Mouse (Mus musculus) cerebellum, adult 2 months (tissue): Measurements from ENCODE around the gene Mapk9.

ENCODE experiments used
- CTCF ChIP-seq: fragments of 200-500 bp; IDR thresholded peaks from 2 replicates; pipeline ENCODE4 v1.5.1; 2011; ENCODE audit warnings: low read depth, mild to moderate bottlenecking, control low read depth, low read length, moderate library complexity, borderline replicate concordance; ENCODE audit not compliant: insufficient read depth
- POLR2A ChIP-seq: fragments of 200-500 bp; IDR thresholded peaks from 2 replicates; pipeline ENCODE4 v1.6.1; 2011; ENCODE audit warnings: low read length, control low read depth, borderline replicate concordance; ENCODE audit not compliant: insufficient read depth

DNA sequence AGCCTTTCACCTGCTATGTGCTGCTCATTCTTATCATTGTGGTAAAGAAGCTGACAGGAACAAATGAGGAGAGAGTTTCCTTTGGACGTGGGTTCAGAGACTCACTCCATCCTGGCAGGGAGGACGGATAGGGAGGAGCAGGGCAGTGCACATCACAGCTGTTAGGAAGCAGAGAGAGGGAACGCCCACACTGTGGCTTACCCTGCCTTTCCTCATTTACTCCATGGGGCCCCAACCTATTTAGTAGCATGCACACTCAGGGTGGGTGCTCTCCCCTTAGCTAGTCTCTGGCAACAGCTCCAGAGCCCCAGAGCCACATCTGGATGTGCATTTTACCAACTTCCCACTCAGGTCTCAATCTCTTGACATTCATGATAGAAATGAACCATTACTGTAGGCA lies 3.8 kb upstream of the Mapk9 start:
- no peak for TF ChIP-seq POLR2A
- TF ChIP-seq CTCF = no peak
